Mouse (Mus musculus): ENCODE data around the gene Zfp217. TPM values are rescaled to one million over a fixed set of nuclear protein-coding genes. Genes with fewer than 3 reads are reported as not detected.

Zfp217 gene
- polyA plus RNA-seq, 1 experiment from 2014 or later, result 3.6 TPM

GRCm38 (mm10) chr2:170078442-170079017, 69.4 kb downstream of the Zfp217 start:
- 45% methylated on average over 15 of the region's 15 CpGs for WGBS
- no peaks in the 10 kb centered on the region for H3K9me3 ChIP-seq (ENCODE audit: control insufficient read depth, low read length)

GRCm38 (mm10) chr2:170078041-170078440, 69.9 kb downstream of the Zfp217 start:
- no peak overlapping the region for H3K4me2 ChIP-seq (ENCODE audit: low read depth, low read length)
- no peak for ATAC-seq (ENCODE audit: low read depth)
- no peaks in the 10 kb centered on the region for H3K36me3 ChIP-seq (ENCODE audit: control insufficient read depth, insufficient read depth, low read length)
- WGBS, result 58% methylated on average over 10 of the region's 10 CpGs
- peaks cover 20% of the 10 kb centered on the region; the same call in 1 of the 2 replicates for H3K4me1 ChIP-seq (ENCODE audit: control insufficient read depth, insufficient read depth, low read length)
- H3K9ac ChIP-seq (ENCODE audit: low read depth, low read length), result no peak overlapping the region
- DNase-seq (ENCODE audit: low spot score), result no peak
- H3K27ac ChIP-seq (replicated peaks; ENCODE audit: low read depth, low read length), result no peak overlapping the region
- H3K27me3 ChIP-seq (replicated peaks; ENCODE audit: control insufficient read depth, insufficient read depth, low read length), result no peaks in the 10 kb centered on the region
- H3K9me3 ChIP-seq (ENCODE audit: control insufficient read depth, low read length), result no peaks in the 10 kb centered on the region
- H3K4me3 ChIP-seq (ENCODE audit: low read depth, low read length), result no peak overlapping the region

More at GRCm38 (mm10) chr2:170078442-170079017, 69.4 kb downstream of the Zfp217 start:
- Histone ChIP-seq H3K4me2 (ENCODE audit: low read depth, low read length) (no peak overlapping the region), H3K27ac (replicated peaks; ENCODE audit: low read depth, low read length) (peak overlapping the region; percentile 2; the same call in 1 of the 2 replicates), H3K4me3 (ENCODE audit: low read depth, low read length) (no peak overlapping the region), H3K27me3 (replicated peaks; ENCODE audit: control insufficient read depth, insufficient read depth, low read length) (no peaks in the 10 kb centered on the region), H3K4me1 (ENCODE audit: control insufficient read depth, insufficient read depth, low read length) (peaks cover 20% of the 10 kb centered on the region; the same call in 1 of the 2 replicates), H3K9ac (ENCODE audit: low read depth, low read length) (no peak overlapping the region), H3K36me3 (ENCODE audit: control insufficient read depth, insufficient read depth, low read length) (no peaks in the 10 kb centered on the region)
- ATAC-seq (ENCODE audit: low read depth), result no peak
- DNase-seq (ENCODE audit: low spot score), result no peak

- Histone ChIP-seq H3K9ac (ENCODE audit: low read depth, low read length) (no peak overlapping the region), H3K4me3 (ENCODE audit: low read depth, low read length) (no peak overlapping the region), H3K27ac (replicated peaks; ENCODE audit: low read depth, low read length) (no peak overlapping the region), H3K9me3 (ENCODE audit: control insufficient read depth, low read length) (no peaks in the 10 kb centered on the region), H3K36me3 (ENCODE audit: control insufficient read depth, insufficient read depth, low read length) (no peaks in the 10 kb centered on the region), H3K4me2 (ENCODE audit: low read depth, low read length) (no peak overlapping the region), H3K27me3 (replicated peaks; ENCODE audit: control insufficient read depth, insufficient read depth, low read length) (no peaks in the 10 kb centered on the region), H3K4me1 (ENCODE audit: control insufficient read depth, insufficient read depth, low read length) (peaks cover 20% of the 10 kb centered on the region; the same call in 1 of the 2 replicates)
- ATAC-seq (ENCODE audit: low read depth), result no peak
- peak; percentile 69 for DNase-seq (ENCODE audit: low spot score)
- WGBS, result 35% methylated on average over 6 of the region's 6 CpGs
Observed at GRCm38 (mm10) chr2:170076941-170077490, 70.9 kb downstream of the Zfp217 start.

GRCm38 (mm10) chr2:170070641-170071241, 77.2 kb downstream of the Zfp217 start:
- Histone ChIP-seq H3K36me3 (ENCODE audit: control insufficient read depth, insufficient read depth, low read length) (no peaks in the 10 kb centered on the region), H3K9me3 (ENCODE audit: control insufficient read depth, low read length) (no peaks in the 10 kb centered on the region), H3K4me2 (ENCODE audit: low read depth, low read length) (peak overlapping the region; percentile 36), H3K4me3 (ENCODE audit: low read depth, low read length) (no peak overlapping the region), H3K27ac (replicated peaks; ENCODE audit: low read depth, low read length) (no peak overlapping the region), H3K9ac (ENCODE audit: low read depth, low read length) (no peak overlapping the region), H3K4me1 (ENCODE audit: control insufficient read depth, insufficient read depth, low read length) (peaks cover 16% of the 10 kb centered on the region), H3K27me3 (replicated peaks; ENCODE audit: control insufficient read depth, insufficient read depth, low read length) (no peaks in the 10 kb centered on the region)
- DNase-seq (ENCODE audit: low spot score) (peak; percentile 81), ATAC-seq (ENCODE audit: low read depth) (peak; percentile 83)
- WGBS, result 34% methylated on average over 15 of the region's 15 CpGs

GRCm38 (mm10) chr2:170069976-170070375, 77.9 kb downstream of the Zfp217 start:
- WGBS, result 84% methylated on average over 5 of the region's 5 CpGs
- Histone ChIP-seq H3K36me3 (ENCODE audit: control insufficient read depth, insufficient read depth, low read length) (no peaks in the 10 kb centered on the region), H3K4me1 (ENCODE audit: control insufficient read depth, insufficient read depth, low read length) (peaks cover 11% of the 10 kb centered on the region), H3K9ac (ENCODE audit: low read depth, low read length) (no peak overlapping the region), H3K27me3 (replicated peaks; ENCODE audit: control insufficient read depth, insufficient read depth, low read length) (no peaks in the 10 kb centered on the region), H3K4me2 (ENCODE audit: low read depth, low read length) (no peak overlapping the region), H3K4me3 (ENCODE audit: low read depth, low read length) (no peak overlapping the region), H3K27ac (replicated peaks; ENCODE audit: low read depth, low read length) (no peak overlapping the region), H3K9me3 (ENCODE audit: control insufficient read depth, low read length) (no peaks in the 10 kb centered on the region)
- no peak for ATAC-seq (ENCODE audit: low read depth)
- no peak for DNase-seq (ENCODE audit: low spot score)

- no peaks in the 10 kb centered on the region for H3K36me3 ChIP-seq (ENCODE audit: control insufficient read depth, insufficient read depth, low read length)
- H3K9ac ChIP-seq (ENCODE audit: low read depth, low read length), result no peak overlapping the region
- no peak for ATAC-seq (ENCODE audit: low read depth)
- H3K4me2 ChIP-seq (ENCODE audit: low read depth, low read length), result no peak overlapping the region
- no peak overlapping the region for H3K4me3 ChIP-seq (ENCODE audit: low read depth, low read length)
- no peak overlapping the region for H3K27ac ChIP-seq (replicated peaks; ENCODE audit: low read depth, low read length)
- WGBS, result 84% methylated on average over 3 of the region's 3 CpGs
- DNase-seq (ENCODE audit: low spot score), result no peak
- H3K4me1 ChIP-seq (ENCODE audit: control insufficient read depth, insufficient read depth, low read length), result no peaks in the 10 kb centered on the region
- H3K27me3 ChIP-seq (replicated peaks; ENCODE audit: control insufficient read depth, insufficient read depth, low read length), result no peaks in the 10 kb centered on the region
- 0 out of 2 replicates have a peak, but pooled peaks cover 5% of the 10 kb centered on the region for H3K9me3 ChIP-seq (ENCODE audit: control insufficient read depth, low read length)
Observed at GRCm38 (mm10) chr2:170062378-170062777, 85.5 kb downstream of the Zfp217 start.

- Histone ChIP-seq H3K4me3 (ENCODE audit: low read depth, low read length) (no peak overlapping the region), H3K4me2 (ENCODE audit: low read depth, low read length) (no peak overlapping the region), H3K9ac (ENCODE audit: low read depth, low read length) (no peak overlapping the region), H3K27ac (replicated peaks; ENCODE audit: low read depth, low read length) (no peak overlapping the region), H3K36me3 (ENCODE audit: control insufficient read depth, insufficient read depth, low read length) (no peaks in the 10 kb centered on the region), H3K27me3 (replicated peaks; ENCODE audit: control insufficient read depth, insufficient read depth, low read length) (no peaks in the 10 kb centered on the region), H3K9me3 (ENCODE audit: control insufficient read depth, low read length) (0 out of 2 replicates have a peak, but pooled peaks cover 5% of the 10 kb centered on the region), H3K4me1 (ENCODE audit: control insufficient read depth, insufficient read depth, low read length) (no peaks in the 10 kb centered on the region)
- DNase-seq (ENCODE audit: low spot score), result no peak
- no peak for ATAC-seq (ENCODE audit: low read depth)
- 65% methylated on average over 4 of the region's 4 CpGs for WGBS
Observed at GRCm38 (mm10) chr2:170060066-170060465, 87.8 kb downstream of the Zfp217 start.

- Histone ChIP-seq H3K27ac (replicated peaks; ENCODE audit: low read depth, low read length) (no peak overlapping the region), H3K4me3 (ENCODE audit: low read depth, low read length) (no peak overlapping the region), H3K27me3 (replicated peaks; ENCODE audit: control insufficient read depth, insufficient read depth, low read length) (no peaks in the 10 kb centered on the region), H3K9ac (ENCODE audit: low read depth, low read length) (no peak overlapping the region), H3K36me3 (ENCODE audit: control insufficient read depth, insufficient read depth, low read length) (no peaks in the 10 kb centered on the region), H3K9me3 (ENCODE audit: control insufficient read depth, low read length) (0 out of 2 replicates have a peak, but pooled peaks cover 5% of the 10 kb centered on the region), H3K4me1 (ENCODE audit: control insufficient read depth, insufficient read depth, low read length) (no peaks in the 10 kb centered on the region), H3K4me2 (ENCODE audit: low read depth, low read length) (no peak overlapping the region)
- 90% methylated on average over 14 of the region's 14 CpGs for WGBS
- DNase-seq (ENCODE audit: low spot score) (no peak), ATAC-seq (ENCODE audit: low read depth) (no peak)
Observed at GRCm38 (mm10) chr2:170058774-170059173, 89.1 kb downstream of the Zfp217 start.

Data from embryonic facial prominence, embryonic 14.5 days (tissue).